Mouse (Mus musculus) ES-E14 (cell line): Measurements from ENCODE around the gene 4930407I10Rik.

ENCODE experiments used
- CHD2 ChIP-seq: IDR thresholded peaks from 2 replicates; pipeline ENCODE4 v1.6.1; 2014; ENCODE audit warnings: mild to moderate bottlenecking, low read depth, low read length, inconsistent platforms
- HCFC1 ChIP-seq: IDR thresholded peaks from 2 replicates; pipeline ENCODE4 v1.6.1; 2012; ENCODE audit warnings: low read length, inconsistent platforms, borderline replicate concordance; ENCODE audit not compliant: insufficient read depth
- MAFK ChIP-seq: IDR thresholded peaks from 2 replicates; pipeline ENCODE4 v1.6.1; 2014; ENCODE audit warnings: mild to moderate bottlenecking, low read depth, low read length, inconsistent platforms; ENCODE audit not compliant: insufficient read depth
- ZC3H11A ChIP-seq: IDR thresholded peaks from 2 replicates; pipeline ENCODE4 v1.6.1; 2012; ENCODE audit warnings: low read depth, mild to moderate bottlenecking, inconsistent platforms, low read length, borderline replicate concordance
- ZNF384 ChIP-seq: IDR thresholded peaks from 2 replicates; pipeline ENCODE4 v1.6.1; 2012; ENCODE audit warnings: low read depth, low read length, inconsistent platforms

DNA sequence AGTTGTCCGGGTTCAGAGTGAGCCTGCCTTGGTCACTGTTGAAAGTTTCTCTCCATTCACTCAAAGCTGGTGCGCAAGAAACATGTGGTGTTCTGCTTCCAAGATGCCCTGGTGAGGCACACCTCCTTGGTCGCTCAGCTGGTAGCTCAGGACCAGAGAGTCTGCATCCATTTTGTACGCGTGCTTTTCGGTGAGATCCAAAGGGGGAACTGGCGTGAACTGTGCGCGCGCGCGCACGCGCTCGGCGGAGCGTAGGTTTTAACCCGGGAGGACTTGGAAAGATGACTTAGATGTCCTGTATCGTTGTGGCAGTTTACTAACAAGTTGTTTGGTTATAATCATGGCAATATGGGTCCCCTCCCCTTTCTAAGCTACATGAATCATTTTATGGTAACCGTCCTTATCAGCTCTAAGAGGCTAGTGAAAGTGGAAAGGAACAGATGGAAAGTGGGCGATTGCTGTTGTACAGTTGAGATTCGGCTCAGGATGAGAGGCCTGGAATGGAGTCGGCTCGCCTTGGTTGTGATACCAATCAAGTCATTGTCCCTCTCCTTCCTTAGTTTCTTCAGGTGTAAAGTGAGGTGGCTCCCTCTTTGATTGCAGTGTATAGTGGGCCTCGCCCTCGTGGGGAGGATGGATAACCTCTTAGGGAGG lies 13.0 kb downstream of the 4930407I10Rik start:
- TF ChIP-seq HCFC1 (no peak), MAFK (no peak), ZC3H11A (no peak), ZNF384 (no peak), CHD2 (no peak)
